Mouse (Mus musculus): ENCODE results near the gene Gxylt2.

DNA sequence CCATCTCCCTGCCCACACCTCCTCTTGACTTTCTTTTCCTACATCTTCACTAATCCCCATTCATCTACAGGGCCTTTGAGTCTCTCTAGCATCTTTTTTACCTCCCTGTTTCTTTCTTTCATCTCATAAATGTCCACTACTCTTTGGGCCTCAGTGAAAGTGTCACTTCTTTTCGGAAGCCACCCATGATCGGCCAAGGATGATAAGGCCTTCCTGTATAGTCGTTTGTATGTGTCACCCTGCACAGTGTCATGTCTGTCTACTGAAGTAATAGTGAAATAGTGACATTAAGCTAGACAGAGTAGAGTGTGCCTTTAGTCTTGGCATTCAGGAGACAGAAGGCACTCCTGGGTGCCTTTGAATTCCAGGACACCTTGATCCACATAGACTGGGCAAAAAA lies 107.2 kb downstream of the Gxylt2 start:
- TF ChIP-seq CTCF (IDR thresholded peaks at IDR 0.05; ENCODE audit: low read depth) (no peak), EP300 (optimal IDR thresholded peaks at IDR 0.05) (no peak)

All from stomach, postnatal 0 days (tissue).